Mouse (Mus musculus): ENCODE measurements around the gene Rhno1.

DNA sequence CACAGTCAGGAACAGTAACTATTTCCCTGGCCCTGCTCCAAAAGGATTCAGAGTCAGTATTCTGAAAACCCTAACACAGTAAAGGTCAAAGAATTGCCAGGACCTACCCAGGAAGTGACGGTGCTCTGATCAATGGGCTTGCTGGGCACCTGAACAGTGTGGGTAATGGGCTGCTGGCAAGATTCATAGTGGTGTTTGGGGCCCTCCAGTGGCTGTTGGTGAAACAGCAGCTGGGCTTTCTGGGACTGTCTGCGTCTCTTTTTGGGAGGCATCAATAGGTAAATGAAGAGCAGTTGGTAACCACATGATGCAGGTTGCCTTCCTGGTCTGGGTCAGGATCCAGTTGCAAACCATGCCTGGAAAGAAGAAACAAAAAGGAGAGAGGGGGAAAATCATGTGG is 3.7 kb downstream of the Rhno1 start:
- TF ChIP-seq CTCF (IDR thresholded peaks at IDR 0.05; ENCODE audit: control insufficient read depth, insufficient read depth, insufficient read length) (peak; percentile 66), MAX (IDR thresholded peaks at IDR 0.05) (no peak)

All from C2C12 (cell line).